Mouse (Mus musculus) left cerebral cortex, adult 2 months (tissue): ENCODE measurements around the gene Ccdc102a. TPM values are rescaled to one million over a fixed set of nuclear protein-coding genes. Genes with fewer than 3 reads are reported as not detected.

Source experiments
- DNase-seq, 2 experiments: peaks; one replicate each; pipeline ENCODE4 v3.0.0; 2021 to 2022; ENCODE audit warnings: low spot score in 2 of 2, mixed read lengths in 1 of 2; ENCODE audit errors: extremely low spot score in 1 of 2
- H3K27ac ChIP-seq: fragments of 200-600 bp; 2 replicates; pipeline ENCODE4 v1.8.1; 2022
- H3K4me3 ChIP-seq: fragments of 200-600 bp; 2 replicates; pipeline ENCODE4 v1.8.1; 2022
- CTCF ChIP-seq: fragments of 200-600 bp; IDR thresholded peaks from 2 replicates; pipeline ENCODE4 v1.8.1; 2022; ENCODE audit warnings: antibody characterized with exemption, mild to moderate bottlenecking, moderate library complexity
- intact Hi-C: fragments of 180-260 bp; cut with DNase I; formaldehyde crosslinking; loops from one replicate; pipeline ENCODE4 v1.15.1; 2025
- total RNA-seq, 2 experiments: library from RNA; stranded (reverse); gene quantifications; 2 replicates each; pipeline ENCODE4 v1.2.3; 2021

Ccdc102a gene
- total RNA-seq, 2 experiments from 2014 or later: 1.6 to 2.0 TPM

DNA sequence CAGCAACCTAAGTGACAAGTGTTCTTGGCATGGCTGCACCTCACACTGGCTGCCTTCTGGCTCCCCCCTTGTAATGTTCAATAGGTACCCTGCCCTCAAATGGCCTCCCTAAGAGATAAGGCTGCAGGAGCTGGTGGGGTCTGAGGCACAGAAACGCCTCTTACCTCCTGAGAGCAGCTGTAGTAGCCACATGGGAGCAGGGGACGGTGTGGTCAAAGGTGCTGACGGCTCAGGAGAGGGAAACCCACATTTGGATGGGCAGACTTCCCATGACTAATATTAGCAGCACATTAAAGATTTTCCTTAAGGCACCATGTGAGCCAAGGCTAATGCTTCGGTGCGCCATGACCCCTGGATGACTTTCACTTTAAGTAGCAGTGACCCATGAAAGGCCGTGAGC is 17.3 kb downstream of the Ccdc102a start:
- no peak for TF ChIP-seq CTCF
- no peak for DNase-seq
- no peak overlapping the region for H3K4me3 ChIP-seq

DNA sequence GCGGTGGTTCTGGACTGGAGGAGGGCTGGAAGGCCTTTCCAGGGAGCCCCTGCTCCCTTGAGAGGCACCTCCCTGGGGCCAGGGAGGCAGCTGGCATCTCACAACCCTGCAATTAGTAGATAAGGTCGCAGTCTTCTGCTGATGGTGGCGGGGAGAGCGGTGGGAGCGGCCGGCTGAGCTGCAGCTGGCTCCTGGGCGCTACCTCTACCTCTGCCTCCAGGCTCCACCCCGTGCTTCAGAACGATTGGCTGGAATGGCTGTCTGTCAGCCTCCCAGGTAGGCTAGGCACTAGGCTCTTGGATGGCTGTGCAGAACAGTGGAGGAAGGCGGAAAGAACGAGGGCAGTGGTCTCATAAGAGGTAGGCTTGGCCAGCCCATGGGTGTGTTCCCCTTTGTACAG is 18.6 kb downstream of the Ccdc102a start:
- no peak for DNase-seq
- intact Hi-C loops: no loop called here
- no peak for TF ChIP-seq CTCF
- H3K27ac ChIP-seq: no peak overlapping the region
- H3K4me3 ChIP-seq: no peak overlapping the region

More for the DNA sequence above, 17.3 kb downstream of the Ccdc102a start:
- H3K27ac ChIP-seq: no peak overlapping the region
- intact Hi-C loops: loop anchor here (10.0 kb wide), 1 partner anchor 196 kb away; no protein-coding TSS in a partner anchor

DNA sequence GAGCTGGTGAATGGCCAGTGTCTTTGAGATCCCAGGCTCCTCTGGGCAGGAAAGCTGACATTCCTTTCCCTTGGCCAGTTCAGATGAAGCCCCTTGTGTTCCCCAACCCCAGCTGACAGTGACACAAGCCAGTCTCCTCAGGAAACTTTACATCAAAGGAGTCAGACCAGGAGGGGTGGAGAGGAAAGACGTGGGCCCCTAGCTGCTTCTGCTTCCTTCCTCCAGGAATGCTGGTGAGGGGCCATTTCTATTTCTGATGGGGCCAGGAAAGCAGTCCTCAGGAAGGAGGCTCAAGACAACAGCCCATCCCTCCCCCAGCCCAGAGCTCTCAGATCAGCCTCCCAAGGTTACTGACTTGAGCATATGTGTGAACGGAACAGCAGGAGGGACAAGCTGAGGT is 25.0 kb downstream of the Ccdc102a start:
- no peak overlapping the region for H3K4me3 ChIP-seq
- intact Hi-C loops: no loop called here
- no peak for TF ChIP-seq CTCF
- H3K27ac ChIP-seq: no peak overlapping the region
- no peak for DNase-seq

DNA sequence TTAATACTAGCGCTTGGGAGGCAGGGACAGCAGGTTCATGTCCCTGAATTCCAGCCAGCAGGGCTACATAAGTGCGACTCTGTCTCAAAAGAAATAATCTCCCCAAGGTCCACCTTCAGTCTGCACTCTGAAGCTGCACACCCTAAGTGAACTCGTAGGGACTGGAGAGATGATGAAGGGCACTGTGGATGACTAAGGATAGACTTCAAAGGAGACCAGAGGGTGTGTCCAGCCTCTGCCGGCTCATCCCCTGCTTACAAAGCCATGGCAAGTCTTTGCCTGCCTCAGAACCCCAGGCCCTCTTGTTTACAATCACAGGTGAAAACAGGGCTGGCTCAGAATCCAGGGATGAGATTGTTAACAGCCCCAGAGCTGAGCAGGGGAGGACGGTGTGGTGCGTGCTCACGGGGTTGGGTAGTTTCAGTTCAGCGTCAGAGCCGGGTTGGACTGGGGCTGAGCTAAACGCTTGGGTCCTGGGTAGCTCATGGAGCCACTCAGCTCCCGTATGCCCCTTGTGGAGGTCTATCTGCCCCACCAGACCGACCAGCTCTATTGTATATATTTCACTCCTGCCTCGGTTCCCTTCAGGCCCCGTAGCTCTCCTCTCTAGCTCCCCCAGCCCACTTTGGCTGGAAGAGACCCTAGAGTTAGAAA is 29.4 kb downstream of the Ccdc102a start:
- DNase-seq: no peak
- intact Hi-C loops: no loop called here

DNA sequence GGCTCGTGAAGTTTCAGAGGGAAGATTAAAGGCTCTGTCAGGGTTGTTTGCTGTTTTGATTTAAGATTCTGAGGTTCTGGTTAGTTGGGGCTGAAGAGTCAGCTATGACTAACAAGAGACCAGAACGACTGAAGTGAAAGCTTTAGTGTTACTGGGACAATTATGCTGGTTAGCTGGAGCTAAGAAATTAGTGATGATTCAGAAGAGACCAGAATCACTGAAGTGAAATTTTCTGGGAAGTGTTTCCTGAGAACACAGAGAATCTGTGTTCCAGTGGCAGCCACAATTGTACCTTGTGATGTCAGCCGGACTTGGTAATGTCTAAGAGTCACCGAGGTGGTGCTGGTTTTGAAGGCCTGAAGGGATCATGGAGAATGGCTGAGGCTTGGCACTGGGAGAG is 37.2 kb downstream of the Ccdc102a start:
- Histone ChIP-seq H3K27ac (no peak overlapping the region), H3K4me3 (no peak overlapping the region)
- no peak for TF ChIP-seq CTCF
- intact Hi-C loops: no loop called here
- DNase-seq: no peak

More for the DNA sequence above, 29.4 kb downstream of the Ccdc102a start:
- Histone ChIP-seq H3K27ac (no peak overlapping the region), H3K4me3 (no peak overlapping the region)
- no peak for TF ChIP-seq CTCF

DNA sequence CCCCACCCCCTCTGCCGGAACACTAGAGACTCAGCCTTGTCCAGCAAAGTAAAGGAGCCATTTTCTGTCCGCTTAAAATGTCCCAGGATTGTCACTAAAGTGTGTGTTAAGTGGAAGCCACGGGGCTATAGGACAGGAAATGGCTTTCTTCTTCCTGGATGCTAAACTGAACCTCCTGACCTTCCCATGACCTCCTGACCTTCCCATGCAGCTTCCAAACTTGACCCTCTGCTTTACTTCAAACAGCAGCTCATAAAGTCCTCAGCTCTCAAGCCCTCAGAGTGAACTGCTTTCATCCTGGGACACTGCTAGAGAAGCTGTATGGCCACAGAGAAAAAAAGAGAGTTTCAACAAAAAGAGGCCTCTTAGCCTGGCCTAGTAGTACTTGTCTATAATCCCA is 41.1 kb downstream of the Ccdc102a start:
- intact Hi-C loops: loop anchor here (2.0 kb wide), 1 partner anchor 62 kb away; no protein-coding TSS in a partner anchor
- no peak for DNase-seq
- no peak for TF ChIP-seq CTCF
- no peak overlapping the region for H3K27ac ChIP-seq
- no peak overlapping the region for H3K4me3 ChIP-seq

DNA sequence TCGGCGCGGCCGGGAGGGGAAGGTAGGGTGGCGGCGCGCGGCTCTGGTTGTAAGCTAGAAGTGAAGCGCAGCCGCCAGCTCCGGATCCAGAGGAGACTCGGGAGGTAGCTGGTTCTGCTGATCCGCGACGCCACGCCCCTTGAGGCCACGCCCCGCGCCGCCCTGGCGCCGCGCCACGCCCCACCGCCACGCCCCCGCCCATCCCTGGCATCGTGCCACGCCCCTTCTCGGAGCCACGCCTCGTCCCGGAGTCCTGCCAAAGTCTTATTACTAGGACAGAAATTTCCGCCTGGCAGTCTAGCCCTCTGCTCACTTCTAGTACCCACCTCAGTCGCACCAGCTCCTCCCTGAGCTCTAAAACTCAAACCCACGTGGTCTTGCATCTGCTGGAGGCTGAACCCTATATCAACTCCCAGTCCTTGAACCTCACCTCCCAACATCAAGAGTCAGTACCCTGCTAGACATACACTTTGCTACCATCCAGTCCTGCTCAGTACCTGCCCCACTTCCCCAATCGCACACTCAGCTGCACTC is 41.6 kb downstream of the Ccdc102a start, which contains the start of gene Dok4:
Dok4 (minus strand) TSS at position 134 of the 534 bp plus-strand sequence.
- TF ChIP-seq CTCF: no peak
- intact Hi-C loops: loop anchor here (2.0 kb wide), 1 partner anchor 63 kb away; no protein-coding TSS in a partner anchor
- Histone ChIP-seq H3K27ac (no peak within 1 kb of the TSS), H3K4me3 (peak within 1 kb of the TSS; percentile 48)
- DNase-seq: peak; percentile 73 to 84

DNA sequence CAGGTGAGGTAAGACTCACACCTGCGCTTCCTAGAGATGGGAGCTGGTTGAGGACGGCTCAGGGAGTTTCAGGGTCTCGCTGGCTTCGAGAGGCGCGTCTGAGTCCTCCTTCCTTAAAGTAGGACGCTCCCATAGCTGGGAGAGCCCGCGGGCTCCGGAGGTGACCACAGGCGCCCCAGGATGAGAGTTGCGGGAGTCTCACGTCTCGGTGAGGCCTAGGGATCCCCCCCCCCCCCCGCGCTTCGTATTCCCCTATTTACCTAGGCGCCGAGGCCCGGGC is 42.1 kb downstream of the Ccdc102a start:
- no peak for TF ChIP-seq CTCF
- H3K4me3 ChIP-seq: peak overlapping the region; percentile 48
- intact Hi-C loops: loop anchor here (2.0 kb wide), 2 partner anchors 63 to 125 kb away; no protein-coding TSS in a partner anchor
- DNase-seq: no peak
- no peak overlapping the region for H3K27ac ChIP-seq

DNA sequence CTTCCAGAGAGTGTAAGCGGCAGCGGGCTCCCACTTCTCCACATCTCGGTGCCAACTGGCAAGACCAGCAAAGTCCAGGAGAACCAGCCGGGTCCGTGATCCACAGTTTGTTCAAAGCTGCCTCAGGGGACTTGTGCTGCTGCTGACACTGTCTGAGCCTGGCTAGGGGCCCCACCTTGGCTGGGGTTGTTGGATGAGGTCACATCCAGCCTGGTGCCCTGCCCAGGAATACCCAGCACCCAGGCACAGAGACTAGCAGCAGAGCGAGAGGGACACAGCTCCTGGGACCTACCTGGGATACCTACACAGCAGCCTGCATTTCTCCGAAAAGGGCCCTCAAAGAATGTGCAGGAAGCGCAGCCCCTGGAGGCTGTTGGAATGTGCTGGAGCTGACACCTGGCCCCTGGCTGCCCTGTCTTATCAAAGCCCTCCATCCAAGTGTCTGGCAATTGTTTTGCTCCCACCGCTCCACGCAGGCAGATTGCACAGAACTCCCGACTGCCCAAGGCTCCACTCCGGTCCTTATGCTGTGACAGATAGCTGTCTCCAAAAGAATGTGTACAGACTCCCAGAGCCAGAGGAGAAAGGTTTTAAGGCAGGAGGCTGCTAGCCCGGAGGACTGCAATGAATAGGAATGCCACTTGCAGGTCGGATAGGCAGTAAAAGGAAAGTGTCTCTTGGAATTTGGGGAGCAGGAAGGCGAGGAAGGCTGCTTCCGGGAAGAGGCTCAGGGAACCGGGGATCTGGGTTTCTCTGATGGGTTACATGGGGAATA is 42.6 kb downstream of the Ccdc102a start:
- no peak for TF ChIP-seq CTCF
- no peak overlapping the region for H3K27ac ChIP-seq
- no peak for DNase-seq
- intact Hi-C loops: loop anchor here (2.0 kb wide), 1 partner anchor 126 kb away; no protein-coding TSS in a partner anchor
- peak overlapping the region; percentile 48 for H3K4me3 ChIP-seq

DNA sequence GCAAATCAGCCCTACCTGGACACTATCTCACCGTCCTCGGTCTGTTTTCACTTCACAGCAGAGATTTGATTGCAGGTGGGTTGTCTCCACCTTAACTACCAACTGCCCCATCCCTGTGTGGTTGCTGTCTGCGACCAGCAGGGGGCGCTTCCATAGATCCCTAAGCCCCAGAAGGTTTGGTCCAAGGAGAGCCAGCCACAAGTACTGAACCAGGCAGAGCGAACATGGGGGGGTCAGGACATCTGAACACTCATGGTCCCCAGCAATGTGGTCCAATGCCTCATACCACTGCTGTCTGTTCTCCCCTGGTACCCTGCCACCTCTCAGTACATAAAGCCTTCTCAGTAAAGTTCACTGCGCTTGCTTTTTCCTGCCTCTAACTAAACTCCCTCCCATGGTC is 43.5 kb downstream of the Ccdc102a start:
- Histone ChIP-seq H3K27ac (no peak overlapping the region), H3K4me3 (no peak overlapping the region)
- intact Hi-C loops: loop anchor here (1.0 to 5.0 kb wide), 3 partner anchors 35 to 208 kb away; partner anchors contain the start of gene Katnb1
- TF ChIP-seq CTCF: peak; percentile 97
- DNase-seq: peak; percentile 61 to 71

DNA sequence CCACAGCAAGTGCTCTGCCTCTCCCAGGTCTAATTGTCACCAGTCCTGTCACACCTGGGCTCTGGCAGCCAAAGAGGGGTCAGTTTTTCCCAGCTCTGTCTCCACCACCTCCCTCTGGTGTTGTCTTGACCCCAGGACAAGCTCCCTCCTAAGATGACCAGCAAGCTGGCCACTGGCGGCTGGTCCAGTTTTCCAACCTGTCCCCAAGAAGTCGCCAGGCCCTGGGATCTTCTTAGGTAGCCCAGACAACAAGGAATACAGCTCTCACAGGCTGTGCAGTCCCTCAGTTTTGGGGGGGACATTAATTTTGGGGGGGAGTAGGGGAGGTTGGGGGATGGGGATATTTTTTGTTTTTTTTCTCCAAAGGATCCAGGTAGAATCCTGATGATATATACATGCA is 45.3 kb downstream of the Ccdc102a start:
- DNase-seq: no peak
- H3K4me3 ChIP-seq: no peak overlapping the region
- intact Hi-C loops: loop anchor here (5.0 kb wide), 1 partner anchor 210 kb away; the partner anchor contains the start of gene Katnb1
- H3K27ac ChIP-seq: no peak overlapping the region
- no peak for TF ChIP-seq CTCF

DNA sequence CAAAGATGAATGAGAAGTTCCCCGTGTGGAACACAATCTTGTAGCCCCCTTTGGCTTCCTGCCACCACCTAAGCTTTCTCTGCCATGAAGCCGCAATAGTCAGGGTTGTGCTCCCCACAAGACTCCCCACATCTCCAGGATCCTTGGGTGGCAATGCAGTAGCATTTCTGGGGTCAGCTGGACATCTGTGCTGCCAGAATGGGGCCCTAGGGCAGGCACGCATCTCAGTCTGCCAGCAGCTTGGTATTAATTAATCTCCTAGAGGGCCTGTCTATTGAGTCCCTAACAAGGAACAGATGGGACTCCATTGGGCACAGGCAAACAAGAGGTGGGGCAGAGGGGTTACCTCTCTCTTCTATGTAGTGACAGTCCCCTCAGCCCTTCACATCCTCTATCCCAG is 45.7 kb downstream of the Ccdc102a start:
- Histone ChIP-seq H3K27ac (no peak overlapping the region), H3K4me3 (no peak overlapping the region)
- intact Hi-C loops: loop anchor here (5.0 kb wide), 1 partner anchor 210 kb away; the partner anchor contains the start of gene Katnb1
- no peak for DNase-seq
- TF ChIP-seq CTCF: no peak
